Mouse (Mus musculus): ENCODE results near the gene Pdha1. TPM values are rescaled to one million over a fixed set of nuclear protein-coding genes. Genes with fewer than 3 reads are reported as not detected.

Pdha1 gene
- total RNA-seq (2023): 90.1 to 105 TPM (median 96.7 TPM) in 4 replicates

DNA sequence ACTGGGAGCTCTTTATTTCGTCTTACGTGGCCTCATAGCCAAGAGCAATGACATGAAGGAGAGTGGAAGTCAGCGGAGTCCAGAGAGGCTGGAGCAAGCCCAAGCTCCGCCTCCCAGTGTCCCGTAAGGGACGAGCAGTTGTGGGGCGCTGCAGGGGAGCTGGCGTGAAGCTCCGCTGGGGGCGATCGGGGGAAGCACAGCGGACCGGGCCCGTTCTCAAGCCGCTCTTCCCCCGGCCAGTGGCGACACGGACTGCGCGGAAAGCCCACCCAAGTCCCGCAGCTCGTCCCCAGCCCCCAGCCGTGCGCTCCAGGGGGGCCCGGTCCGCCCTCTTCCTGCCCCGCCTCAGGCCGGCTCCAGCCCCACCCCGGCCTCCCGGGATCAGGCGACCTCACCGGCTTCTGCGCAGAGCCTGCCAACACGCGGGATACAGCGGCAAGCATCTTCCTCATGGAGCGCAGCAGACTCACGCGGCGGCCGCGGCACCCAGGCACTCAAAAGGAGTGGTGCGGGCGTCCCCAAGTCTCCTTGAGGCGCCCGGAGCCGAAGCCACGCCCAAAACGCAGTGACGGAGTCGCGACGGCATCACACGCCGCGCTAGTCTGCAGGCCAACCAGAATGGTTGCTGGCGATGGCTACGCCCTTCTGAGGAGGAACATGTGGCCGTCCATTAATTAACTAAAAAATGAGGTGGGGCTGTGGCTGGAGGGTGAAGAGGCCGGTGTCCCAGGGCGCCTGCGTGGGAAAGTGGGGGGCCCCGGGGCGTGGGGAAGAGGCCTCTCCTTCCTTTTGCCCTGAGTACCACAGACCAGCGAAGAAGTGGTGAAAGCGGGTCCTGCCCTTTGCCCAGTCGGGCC is at the start of gene Pdha1:
Gene Pdha1, minus strand, starts transcription at position 553 of the 857 bp plus-strand sequence.

Other genes starting within 250 kb of the Pdha1 start
- 1.1 to 2.2 TPM (median 1.5 TPM) in 4 replicates for gene Map3k15, start 150.0 kb downstream of the Pdha1 start, total RNA-seq (2023)